Comparison of ENCODE assay signal across 8 mouse cellular contexts in the genomic region with DNA sequence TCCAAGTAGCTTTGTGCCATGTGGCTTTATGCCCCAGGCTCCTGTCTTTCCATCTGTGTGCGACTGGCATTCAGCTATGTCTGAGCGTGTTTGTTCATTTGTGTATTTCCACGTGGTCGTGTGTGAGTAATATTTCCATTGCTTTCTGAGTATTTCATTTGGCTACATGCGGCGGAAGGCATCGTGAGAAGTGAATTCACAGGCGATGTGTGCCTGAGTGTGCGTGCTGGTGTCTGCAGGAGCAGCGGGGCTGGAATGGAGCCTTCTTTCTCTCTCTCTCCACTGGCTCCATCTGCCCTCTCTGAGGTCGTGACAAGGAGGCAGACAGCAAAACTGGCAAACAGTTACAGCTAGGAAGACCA. TPM values are rescaled to one million over a fixed set of nuclear protein-coding genes. Genes with fewer than 3 reads are reported as not detected.
DNase-seq lines count a peak whose midpoint lies in the region; ATAC-seq lines count a peak whose summit lies in the region.

No protein-coding gene starts in this region.

- H3K9ac ChIP-seq in heart, embryonic 16.5 days (ENCODE audit: low read length): peak overlapping the region; percentile 79
- H3K9ac ChIP-seq in hindbrain, embryonic 11.5 days (ENCODE audit: low read depth, low read length): peak overlapping the region; percentile 72
- H3K9ac ChIP-seq in midbrain, embryonic 12.5 days (replicated peaks): peak overlapping the region; percentile 69

- peaks cover 71% of the 10 kb centered on the region for H3K27me3 ChIP-seq in heart, embryonic 16.5 days (ENCODE audit: control insufficient read depth, insufficient read depth, low read length)
- H3K27me3 ChIP-seq in hindbrain, embryonic 11.5 days (ENCODE audit: control insufficient read depth, insufficient read depth, low read length): peaks cover 63% of the 10 kb centered on the region
- H3K27me3 ChIP-seq in midbrain, embryonic 12.5 days: peaks cover 95% of the 10 kb centered on the region

- no peak overlapping the region for H3K27ac ChIP-seq in heart, embryonic 16.5 days (ENCODE audit: low read length)
- H3K27ac ChIP-seq in hindbrain, embryonic 11.5 days (ENCODE audit: low read depth, low read length): peak overlapping the region; percentile 89
- peak overlapping the region; percentile 93 for H3K27ac ChIP-seq in midbrain, embryonic 12.5 days (replicated peaks)

- DNase-seq in heart, adult 8-10 months (ENCODE audit: low spot score): no peak
- DNase-seq in MN1 (ENCODE audit: low spot score): peak; percentile 70
- DNase-seq in hindbrain, embryonic 11.5 days (ENCODE audit: low spot score): no peak
- no peak for DNase-seq in thymus, adult 18-20 months
- DNase-seq in frontal cortex, postnatal 36 days (ENCODE audit: low spot score in 2 of 2): no peak
- DNase-seq in cerebellum, postnatal 25 days: no peak

- H3K4me3 ChIP-seq in heart, embryonic 16.5 days (ENCODE audit: low read length): peak overlapping the region; percentile 64
- peak overlapping the region; percentile 40 for H3K4me3 ChIP-seq in hindbrain, embryonic 11.5 days (ENCODE audit: low read depth, low read length)
- H3K4me3 ChIP-seq in midbrain, embryonic 12.5 days: peak overlapping the region; percentile 47

- no peaks in the 10 kb centered on the region for H3K36me3 ChIP-seq in heart, embryonic 16.5 days (ENCODE audit: control insufficient read depth, insufficient read depth)
- no peaks in the 10 kb centered on the region for H3K36me3 ChIP-seq in hindbrain, embryonic 11.5 days (ENCODE audit: control insufficient read depth, insufficient read depth, low read length)
- no peaks in the 10 kb centered on the region for H3K36me3 ChIP-seq in midbrain, embryonic 12.5 days

- 14% methylated on average over 11 of the region's 11 CpGs for WGBS in heart, embryonic 16.5 days
- 8% methylated on average over 11 of the region's 11 CpGs for WGBS in hindbrain, embryonic 11.5 days
- 15% methylated on average over 11 of the region's 11 CpGs for WGBS in midbrain, embryonic 12.5 days

- peak overlapping the region; percentile 100 for H3K4me2 ChIP-seq in heart, embryonic 16.5 days (ENCODE audit: low read depth, low read length)
- peak overlapping the region; percentile 82 for H3K4me2 ChIP-seq in hindbrain, embryonic 11.5 days (replicated peaks; ENCODE audit: low read depth, low read length)
- peak overlapping the region; percentile 81 for H3K4me2 ChIP-seq in midbrain, embryonic 12.5 days (replicated peaks)

- ATAC-seq in heart, embryonic 16.5 days (replicated peaks; ENCODE audit: extremely low read depth, insufficient read depth, low FRiP score): no peak
- no peak for ATAC-seq in hindbrain, embryonic 11.5 days (ENCODE audit: low FRiP score)
- no peak for ATAC-seq in midbrain, embryonic 12.5 days (ENCODE audit: low FRiP score, low read depth)

- peaks cover 11% of the 10 kb centered on the region; the same call in 1 of the 2 replicates for H3K4me1 ChIP-seq in heart, embryonic 16.5 days (ENCODE audit: control insufficient read depth, insufficient read depth, low read length)
- H3K4me1 ChIP-seq in hindbrain, embryonic 11.5 days (replicated peaks; ENCODE audit: control insufficient read depth, insufficient read depth, low read length): peaks cover 19% of the 10 kb centered on the region
- peaks cover 60% of the 10 kb centered on the region for H3K4me1 ChIP-seq in midbrain, embryonic 12.5 days

- no peaks in the 10 kb centered on the region for H3K9me3 ChIP-seq in heart, embryonic 16.5 days (replicated peaks; ENCODE audit: control insufficient read depth, low read length)
- H3K9me3 ChIP-seq in hindbrain, embryonic 11.5 days (ENCODE audit: control insufficient read depth, low read length): no peaks in the 10 kb centered on the region
- no peaks in the 10 kb centered on the region for H3K9me3 ChIP-seq in midbrain, embryonic 12.5 days

RNA-seq across cellular contexts. Expression of gene Calcoco1, which starts 24.1 kb away (rescaled TPM):
- polyA plus RNA-seq in heart, embryonic 16.5 days (2015; fragmentation: Nextera tagmentation; extraction: Ambion mirVana): 84.4 and 85.7 TPM in 2 replicates
- 100 to 1,000 TPM; 117 to 143 (median 127) TPM for total RNA-seq in heart, adult 8-10 months (2022)
- polyA plus RNA-seq in hindbrain, embryonic 11.5 days (2014; fragmentation: Nextera tagmentation; extraction: Ambion mirVana): 26.2 and 30.1 TPM in 2 replicates
- 41.4 and 42.4 TPM in 2 replicates for polyA plus RNA-seq in midbrain, embryonic 12.5 days (2016; fragmentation: Nextera tagmentation; extraction: Ambion mirVana)
